Mouse (Mus musculus) gastrocnemius, postnatal 4 days (tissue): ENCODE results near the gene Rtn2. TPM values are rescaled to one million over a fixed set of nuclear protein-coding genes. Genes with fewer than 3 reads are reported as not detected.

Experiments
- DNase-seq, 2 experiments: peaks; one replicate each; pipeline ENCODE4 v3.0.0; 2021 to 2022; ENCODE audit warnings: low spot score in 2 of 2, mixed read lengths in 2 of 2
- total RNA-seq, 2 experiments: library from RNA; stranded (reverse); gene quantifications; 2 replicates each; pipeline ENCODE4 v1.2.3; 2021

The Rtn2 gene
- total RNA-seq, 2 experiments from 2014 or later, result 473 to 501 TPM

DNA sequence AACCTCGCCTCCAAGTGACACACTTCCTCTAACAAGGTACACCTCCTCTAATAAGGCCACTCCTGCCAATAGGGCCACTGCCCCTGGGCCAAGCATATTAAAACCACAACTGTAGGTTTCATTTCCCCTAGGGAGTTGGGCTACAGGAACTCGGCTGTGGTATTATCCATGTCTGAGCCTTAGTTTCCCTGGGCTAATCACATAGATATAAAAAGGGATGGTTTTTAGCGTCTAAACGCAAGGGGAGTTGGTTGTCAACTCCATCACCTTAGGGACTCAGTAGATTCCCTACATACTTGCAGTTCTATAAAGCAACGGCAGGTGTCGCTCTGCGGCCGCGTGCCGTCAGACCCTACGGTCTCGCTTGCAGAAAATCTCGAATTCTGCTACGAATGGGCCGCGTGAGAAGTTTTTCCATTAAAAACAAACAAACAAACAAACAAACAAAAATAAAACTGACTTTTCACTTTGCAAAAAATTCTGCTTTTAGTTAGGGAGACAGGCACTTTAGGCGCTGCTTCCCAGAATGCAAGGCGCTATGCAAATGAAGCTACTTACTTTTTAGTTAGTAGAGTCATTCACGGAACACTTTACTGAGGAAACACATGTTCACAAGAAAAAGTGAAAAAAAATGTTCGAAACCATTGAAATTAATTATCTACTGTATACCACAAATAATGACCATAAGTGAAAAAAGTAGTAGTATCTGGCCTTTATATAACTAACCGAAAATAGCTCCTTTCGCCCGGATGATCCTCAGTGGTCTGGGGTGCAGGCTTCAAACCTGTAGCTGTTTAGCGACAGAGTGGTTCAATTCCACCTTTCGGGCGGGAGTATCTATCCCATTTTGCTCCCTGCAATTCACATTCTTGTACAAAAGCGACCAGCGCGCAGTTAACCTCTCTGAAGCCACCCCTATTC is 18.3 kb downstream of the Rtn2 start:
- DNase-seq, result peak; percentile 71 to 80

- no peak for DNase-seq
Observed at GRCm38 (mm10) chr7:19301461-19302263, 19.2 kb downstream of the Rtn2 start.

- no peak for DNase-seq
Observed at GRCm38 (mm10) chr7:19302264-19303045, 20.0 kb downstream of the Rtn2 start.

GRCm38 (mm10) chr7:19303046-19303305 is 20.6 kb downstream of the Rtn2 start:
- DNase-seq, result no peak

- peak; percentile 70 to 74 for DNase-seq
Observed at GRCm38 (mm10) chr7:19303770-19304169, 21.3 kb downstream of the Rtn2 start.

DNA sequence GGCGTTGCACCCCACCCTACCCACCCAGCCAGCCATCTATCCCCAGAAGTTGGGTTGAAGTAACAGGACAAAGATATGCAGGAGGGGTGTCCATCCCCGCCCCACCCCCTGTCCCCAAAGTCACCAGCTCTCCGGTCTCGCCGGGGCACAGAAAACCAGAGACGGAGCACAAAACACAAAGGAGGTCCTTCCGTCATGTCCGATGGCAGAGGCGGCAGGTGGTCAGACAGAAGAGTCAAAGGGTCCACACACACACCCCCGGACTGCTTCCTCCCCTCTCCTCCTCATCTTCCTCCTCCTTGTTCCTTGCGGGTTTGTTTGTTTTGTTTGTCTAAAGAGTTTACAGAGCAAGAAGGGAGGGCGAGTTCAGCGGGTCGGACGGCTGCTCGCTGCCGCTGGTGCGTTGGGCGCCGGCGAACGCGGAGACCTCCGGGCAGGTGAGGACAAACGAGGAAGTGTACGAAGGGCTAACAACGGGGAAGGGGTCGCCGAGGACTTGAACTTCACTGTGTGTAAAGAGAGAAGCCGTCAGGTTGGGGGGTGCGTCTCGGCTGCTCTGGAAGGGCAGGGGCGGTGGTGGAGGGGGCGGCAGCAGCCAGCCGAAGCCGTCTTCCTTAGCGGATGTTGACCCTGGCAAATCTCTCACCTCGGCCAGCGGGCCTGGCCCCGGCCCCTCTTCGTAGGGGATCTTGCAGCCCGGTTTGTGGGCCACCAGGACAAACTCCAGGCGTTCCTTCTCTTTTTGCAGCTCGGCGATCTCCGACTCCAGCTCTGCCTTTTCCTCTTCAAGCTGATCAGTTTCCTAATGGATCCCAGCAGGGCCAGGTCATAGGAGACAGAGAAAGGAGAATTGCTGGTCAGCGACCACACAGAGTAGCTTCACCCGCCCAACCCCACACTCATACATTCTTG is 22.3 kb downstream of the Rtn2 start:
- no peak for DNase-seq

- no peak for DNase-seq
Observed at GRCm38 (mm10) chr7:19305413-19305735, 22.9 kb downstream of the Rtn2 start.

GRCm38 (mm10) chr7:19305796-19306765 is 23.7 kb downstream of the Rtn2 start:
- DNase-seq, result no peak

DNA sequence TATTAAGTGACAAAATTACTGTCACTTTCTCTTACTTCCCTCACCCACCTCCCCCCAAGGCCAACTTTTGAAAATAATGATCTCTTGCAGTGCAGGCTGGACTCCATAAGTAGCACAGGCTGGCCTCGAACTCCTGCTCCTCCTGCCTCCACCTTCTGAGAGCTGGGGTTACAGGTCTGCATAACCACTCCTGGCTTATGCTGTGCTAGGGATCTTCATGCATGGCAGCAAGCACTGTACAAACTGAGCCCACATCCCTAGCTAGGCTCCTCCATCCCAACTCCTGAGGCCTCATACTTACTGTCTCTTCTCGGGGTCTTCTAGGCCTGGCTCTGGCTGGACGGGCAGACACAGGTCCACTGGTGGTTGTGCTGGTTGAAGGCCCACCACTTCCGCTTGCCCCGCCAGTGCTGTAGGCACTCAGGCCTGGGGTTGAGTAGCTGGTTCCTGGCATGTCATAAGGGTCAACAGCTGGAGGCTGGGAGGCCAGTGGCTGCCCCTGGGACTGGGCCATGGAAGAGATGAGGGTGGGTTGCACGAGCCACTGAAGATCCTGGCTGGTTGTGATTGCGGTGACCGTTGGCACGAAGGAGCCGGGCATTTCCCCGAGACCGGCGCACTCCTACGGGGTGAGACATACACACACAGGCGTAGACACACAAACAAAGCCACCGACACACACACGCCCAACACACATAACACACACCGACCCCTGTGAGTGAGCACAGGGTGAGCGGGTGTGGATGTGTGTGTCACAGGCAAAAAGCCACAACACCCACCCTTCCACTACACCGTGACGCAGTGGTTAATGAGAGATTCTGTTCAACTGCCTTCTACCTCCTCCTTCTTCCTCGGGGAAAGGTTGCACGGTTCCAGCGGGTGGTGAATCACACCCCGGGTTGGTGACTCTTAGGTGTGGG is 24.7 kb downstream of the Rtn2 start:
- no peak for DNase-seq

GRCm38 (mm10) chr7:19307739-19308453 is 25.5 kb downstream of the Rtn2 start:
- DNase-seq, result peak in 1 of 2 experiments; percentile 74

DNA sequence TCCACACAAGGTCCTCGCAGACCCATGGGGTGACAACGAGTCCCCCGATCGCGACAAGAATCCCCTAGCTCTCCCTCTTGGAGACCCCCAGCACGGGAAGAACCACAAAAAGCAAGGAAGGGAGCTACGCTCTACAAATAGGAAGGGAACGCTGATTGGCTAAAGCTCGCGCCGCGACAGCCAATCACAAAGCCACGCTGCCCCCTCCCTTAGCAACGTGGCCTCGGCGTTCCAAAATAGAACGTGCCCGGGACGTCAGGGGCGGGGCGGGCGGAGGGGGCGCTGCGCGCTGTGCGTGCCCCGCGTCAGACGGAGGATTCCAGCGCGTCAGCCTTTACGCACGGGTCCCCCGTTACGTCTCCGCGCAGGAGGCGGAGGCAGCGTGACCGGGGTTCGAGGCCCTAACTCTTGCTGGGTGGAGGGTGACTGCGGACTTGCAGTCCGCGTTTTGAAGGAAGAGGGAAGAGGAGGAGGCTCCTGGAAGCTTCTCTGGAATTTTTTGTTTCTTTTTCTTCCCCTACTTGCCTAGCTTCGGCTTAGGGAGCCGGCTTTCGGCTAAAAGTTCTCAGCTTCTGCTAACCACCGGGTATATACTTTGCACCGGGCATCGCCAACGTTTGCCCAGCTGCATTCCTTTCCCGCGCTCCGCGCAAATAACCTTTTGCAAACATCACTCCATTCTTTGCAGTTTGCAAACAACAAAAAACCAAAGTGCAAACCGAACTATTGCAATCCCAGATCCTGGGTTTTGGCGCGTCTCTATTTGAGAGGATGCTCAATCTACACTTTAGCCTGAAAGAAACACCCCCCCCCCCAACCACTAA is 26.2 kb downstream of the Rtn2 start:
- DNase-seq, result peak; percentile 95

DNA sequence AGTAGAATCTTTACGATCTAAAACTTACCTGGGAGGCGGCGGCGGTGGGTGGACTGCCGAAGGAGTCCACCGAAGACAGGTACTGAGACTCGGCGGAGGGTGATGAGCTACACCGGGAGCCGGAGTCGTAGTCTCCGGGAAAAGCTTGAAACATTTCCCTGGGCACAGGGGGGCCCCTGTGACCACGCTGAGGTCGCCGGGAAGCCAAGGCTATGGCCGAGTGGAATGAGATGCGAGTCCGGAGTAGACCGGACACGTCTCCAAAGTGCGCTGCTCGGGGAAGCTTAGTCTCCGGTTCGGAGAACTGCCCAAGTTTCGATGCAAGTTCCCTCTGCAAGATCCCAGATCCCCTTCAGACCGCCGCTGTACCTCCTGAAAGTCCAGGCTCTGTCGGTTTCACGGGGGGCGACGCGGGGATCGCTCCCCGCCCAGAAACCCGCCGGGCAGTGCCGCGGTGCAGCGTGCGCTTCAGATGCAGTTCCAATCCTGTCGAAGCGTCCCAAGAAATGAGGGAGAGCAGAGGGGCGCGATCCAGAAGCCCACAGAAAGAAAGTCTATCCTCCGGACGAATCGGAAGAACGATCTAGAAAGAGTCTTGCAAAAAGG is 27.0 kb downstream of the Rtn2 start:
- no peak for DNase-seq

DNA sequence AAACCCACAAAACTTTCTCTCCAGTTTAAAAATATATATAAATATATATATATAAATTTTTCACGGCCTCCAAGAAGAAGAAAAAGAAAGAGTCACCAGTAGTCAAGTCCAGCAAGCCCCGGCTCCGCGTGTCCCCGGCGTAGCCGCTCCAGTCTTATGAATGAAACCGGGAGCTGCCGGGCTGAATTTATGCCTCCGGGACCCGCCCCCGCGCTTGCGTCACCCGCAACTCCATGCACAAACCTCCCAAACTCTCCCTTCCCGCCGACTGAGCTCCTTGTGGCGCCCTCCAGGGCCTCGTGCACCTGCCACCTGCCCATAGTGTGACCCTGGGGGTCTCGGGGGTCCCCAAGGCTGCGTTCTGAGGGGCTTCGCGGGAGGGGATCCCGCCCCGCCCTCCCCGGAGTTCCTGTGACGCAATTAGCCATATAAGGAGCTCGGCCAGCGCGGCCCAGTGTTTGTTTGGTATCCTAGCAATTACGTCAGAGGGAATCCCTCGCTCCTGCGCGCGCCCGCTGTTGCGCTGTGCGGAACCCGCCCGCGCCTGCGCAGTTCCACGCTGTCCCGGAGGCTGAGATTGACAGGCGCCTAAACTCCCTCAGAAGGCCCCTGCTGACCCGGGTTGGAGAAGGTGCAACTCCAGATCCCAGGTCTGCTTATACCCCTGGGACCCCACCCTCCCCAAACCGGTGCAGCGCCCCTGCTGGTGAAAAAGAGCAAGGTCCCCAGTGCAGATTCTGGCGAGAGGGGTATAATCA is 27.6 kb downstream of the Rtn2 start, which contains the start of gene Fosb:
Gene Fosb (minus strand): TSS at position 168 of the 758 bp plus-strand sequence.
- DNase-seq, result peak; percentile 92 to 96

DNA sequence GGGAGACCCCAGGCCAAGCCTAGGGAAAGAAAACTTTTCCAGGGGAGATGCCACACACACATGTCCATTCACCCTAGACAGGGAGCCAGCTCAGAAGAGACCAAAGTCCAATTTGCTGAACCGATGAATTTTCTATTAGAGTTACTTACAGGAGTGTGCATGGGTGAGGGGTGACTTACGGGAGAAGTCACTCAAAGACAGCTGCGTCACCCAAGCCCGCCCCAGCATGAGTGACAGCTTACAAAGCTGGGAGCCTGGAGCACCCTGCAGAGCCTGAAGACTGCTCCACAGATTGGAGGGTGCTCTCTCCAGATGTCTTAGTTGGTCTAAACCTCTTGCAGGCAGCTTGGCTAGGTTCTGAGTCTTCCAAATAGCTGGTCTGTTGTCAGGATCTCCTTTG is 29.6 kb downstream of the Rtn2 start:
- DNase-seq, result no peak

DNA sequence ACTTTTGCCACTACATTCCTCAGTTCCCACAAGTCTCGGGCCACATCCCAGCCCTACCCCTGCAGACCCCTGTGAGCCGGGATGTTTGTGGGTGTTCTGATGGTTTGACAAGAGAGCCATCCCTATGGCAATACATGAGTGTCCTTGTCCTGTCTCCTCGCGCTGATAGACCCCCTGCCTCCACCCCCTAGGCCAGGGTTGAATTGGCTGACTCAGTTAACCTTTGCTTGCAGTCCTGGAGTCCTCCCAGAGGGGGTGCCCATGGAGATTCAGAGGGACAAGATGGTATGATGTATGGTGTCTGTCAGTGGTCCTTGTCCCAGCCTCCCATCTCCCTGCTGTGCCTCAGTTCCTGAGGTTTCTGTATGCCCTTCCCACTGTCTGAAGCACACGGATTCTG is 31.6 kb downstream of the Rtn2 start:
- no peak for DNase-seq
